Mouse (Mus musculus): ENCODE data around the gene Il6ra.

- TF ChIP-seq POLR2A (IDR thresholded peaks at IDR 0.05; ENCODE audit: borderline replicate concordance, insufficient read depth, low read length) (no peak), CTCF (IDR thresholded peaks at IDR 0.05; ENCODE audit: borderline replicate concordance, insufficient read depth, low read depth, low read length) (no peak)
These were observed 34.5 kb downstream of the Il6ra start for GRCm38 (mm10) chr3:89878456-89878855.

All from cerebellum, adult 2 months (tissue).